Mouse (Mus musculus): ENCODE results near the gene Lnx1.

GRCm38 (mm10) chr5:74710181-74710580 lies 7.5 kb upstream of the Lnx1 start:
- no peak for TF ChIP-seq CTCF (conservative IDR thresholded peaks at IDR 0.05; ENCODE audit: low read length)
- TF ChIP-seq POU5F1 (IDR thresholded peaks at IDR 0.05; ENCODE audit: borderline replicate concordance, low read length), result no peak
- TF ChIP-seq NANOG (IDR thresholded peaks at IDR 0.05; ENCODE audit: borderline replicate concordance, low read length), result no peak

All from E14TG2a.4 (cell line).